Mouse (Mus musculus): ENCODE results near the gene Rbm18.
"Not testable (repeated sequence)": the region's sequence is repeated elsewhere in the genome, so short reads cannot be mapped to it uniquely, and the experiment has no call there.

DNA sequence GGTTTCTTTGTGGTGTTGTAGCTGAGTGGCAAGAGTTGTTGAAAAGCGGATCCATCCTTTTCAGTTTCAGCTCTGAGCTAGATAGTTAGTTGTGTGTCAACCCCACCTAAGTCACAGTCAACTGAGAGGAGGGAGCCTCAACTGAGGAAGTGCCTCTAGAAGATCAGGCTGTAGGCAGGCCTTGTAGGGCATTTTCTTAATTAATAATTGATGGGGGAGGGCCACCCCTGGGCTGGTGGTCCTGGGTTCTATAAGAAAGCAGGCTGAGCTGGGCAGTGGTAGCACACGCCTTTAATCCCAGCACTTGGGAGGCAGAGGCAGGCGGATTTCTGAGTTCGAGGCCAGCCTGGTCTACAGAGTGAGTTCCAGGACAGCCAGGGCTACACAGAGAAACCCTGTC, 15.8 kb upstream of the Rbm18 start:
- not testable (repeated sequence) for TF ChIP-seq GATA1, TAL1 (IDR thresholded peaks at IDR 0.05; ENCODE audit: low read length)
